Mouse (Mus musculus): Measurements from ENCODE around the gene Klrc3. TPM values are rescaled to one million over a fixed set of nuclear protein-coding genes. Genes with fewer than 3 reads are reported as not detected.
"Not testable (repeated sequence)": the region's sequence is repeated elsewhere in the genome, so short reads cannot be mapped to it uniquely, and the experiment has no call there.

The Klrc3 gene
- polyA plus RNA-seq (2015; fragmentation: Nextera tagmentation; extraction: Ambion mirVana): not detected in 2 replicates

DNA sequence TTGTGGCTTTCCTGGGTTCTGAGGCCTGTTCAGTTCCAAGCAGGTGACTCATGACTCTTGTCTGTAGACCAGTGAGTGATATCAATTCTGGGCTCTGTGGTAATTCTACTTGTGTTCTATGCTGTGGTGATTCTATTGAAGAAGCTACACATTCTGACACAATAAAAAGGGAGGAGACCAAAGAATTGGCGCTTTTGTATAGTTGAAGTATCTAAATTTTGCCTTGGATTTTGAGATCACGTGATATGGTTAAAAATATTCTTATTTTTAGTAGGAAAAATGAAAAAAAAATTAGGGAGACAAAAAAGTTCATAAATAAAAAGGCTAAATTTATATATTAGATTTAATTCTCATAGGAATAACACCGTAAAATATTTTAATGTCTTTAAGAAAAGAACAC lies at the start of gene Klrc3:
Gene Klrc3, minus strand, starts transcription at position 101 of the 400 bp plus-strand sequence.
- not testable (repeated sequence) for H3K4me2 ChIP-seq (replicated peaks); ATAC-seq

DNA sequence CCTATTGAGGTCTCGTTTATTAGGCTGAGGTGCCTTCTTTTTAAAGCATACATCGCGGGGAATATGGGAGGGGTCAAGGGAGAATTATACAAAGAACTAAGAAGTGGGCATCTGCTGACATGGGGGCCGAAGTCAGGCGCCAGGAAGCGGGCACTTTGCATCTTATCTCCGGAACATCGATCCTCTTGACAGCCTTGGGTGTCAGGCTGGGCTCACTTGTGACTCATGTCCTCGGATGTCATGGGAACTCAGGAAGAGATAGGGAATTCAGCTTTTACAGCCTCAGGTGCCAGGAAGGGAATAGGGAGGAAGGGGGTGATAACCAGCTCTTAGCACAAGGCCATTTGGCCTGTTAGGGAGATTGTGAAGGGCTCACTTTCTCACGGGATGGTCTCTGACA lies 48.3 kb upstream of the Klrc3 start:
- H3K4me3 ChIP-seq (replicated peaks); H3K4me1 ChIP-seq (replicated peaks); H3K36me3 ChIP-seq; H3K27ac ChIP-seq; H3K27me3 ChIP-seq; ATAC-seq; H3K9me3 ChIP-seq; H3K9ac ChIP-seq (replicated peaks); H3K4me2 ChIP-seq (replicated peaks): not testable (repeated sequence)
- WGBS: 88% methylated on average over 10 of the region's 10 CpGs

More for the DNA sequence above, at the start of gene Klrc3:
- 88% methylated on average over 3 of the region's 3 CpGs for WGBS
- H3K27ac ChIP-seq; H3K27me3 ChIP-seq; H3K4me3 ChIP-seq (replicated peaks); H3K36me3 ChIP-seq; H3K4me1 ChIP-seq (replicated peaks); H3K9ac ChIP-seq (replicated peaks); H3K9me3 ChIP-seq: not testable (repeated sequence)

DNA sequence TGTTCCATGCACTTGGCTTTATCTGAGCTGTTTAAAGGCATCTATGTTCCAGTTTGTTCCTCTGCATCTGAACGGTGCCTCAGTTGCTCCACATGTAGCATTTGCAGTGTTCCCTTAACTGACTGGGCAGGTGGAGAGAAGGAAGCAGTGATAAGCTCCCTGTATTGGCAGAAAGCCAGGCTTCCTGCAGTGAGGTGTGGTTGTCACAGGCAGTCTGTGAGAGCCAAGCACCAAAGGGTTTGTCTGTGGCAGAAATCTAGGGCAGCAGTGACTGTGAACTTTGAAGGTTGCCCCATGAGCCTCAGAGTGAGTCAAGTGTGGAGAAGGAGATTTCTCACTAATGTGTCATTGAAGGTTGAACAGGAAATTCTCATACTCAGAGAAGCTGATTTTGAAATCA lies 37.2 kb upstream of the Klrc3 start:
- whole genome bisulfite sequencing: 59% methylated on average over 1 of the region's 1 CpGs
- no peaks in the 10 kb centered on the region for H3K27me3 ChIP-seq
- no peaks in the 10 kb centered on the region for H3K36me3 ChIP-seq
- H3K9me3 ChIP-seq: 0 out of 2 replicates have a peak, but pooled peaks cover 2% of the 10 kb centered on the region
- H3K4me1 ChIP-seq (replicated peaks): no peaks in the 10 kb centered on the region
- ATAC-seq: no peak
- no peak overlapping the region for H3K9ac ChIP-seq (replicated peaks)
- no peak overlapping the region for H3K4me2 ChIP-seq (replicated peaks)
- H3K27ac ChIP-seq: no peak overlapping the region
- no peak overlapping the region for H3K4me3 ChIP-seq (replicated peaks)

DNA sequence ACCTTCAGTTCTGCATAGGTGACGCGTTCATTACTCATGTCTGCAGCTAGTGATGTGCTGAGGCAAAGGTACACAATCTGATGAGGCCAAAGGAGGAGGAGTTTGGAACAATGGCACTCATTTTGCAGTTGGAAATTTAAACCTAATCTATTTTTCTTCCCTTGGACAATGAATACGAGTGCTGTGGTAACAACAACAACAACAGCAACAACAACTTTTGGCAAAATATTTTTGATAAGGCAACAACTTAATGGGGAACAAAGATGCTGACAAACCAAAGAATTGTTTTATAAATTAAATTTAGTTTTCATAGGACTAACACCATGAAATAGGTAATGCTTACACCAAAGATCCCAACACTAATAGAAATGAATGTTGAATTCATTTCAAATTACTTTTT lies 35.7 kb upstream of the Klrc3 start, which contains the start of gene Klrc1:
Gene Klrc1, minus strand, starts transcription at position 101 of the 400 bp plus-strand sequence.
- WGBS: 82% methylated on average over 3 of the region's 3 CpGs
- H3K9ac ChIP-seq (replicated peaks): no peak within 1 kb of the TSS
- 0 out of 2 replicates have a peak, but pooled peaks cover 2% of the 10 kb centered on the region for H3K9me3 ChIP-seq

DNA sequence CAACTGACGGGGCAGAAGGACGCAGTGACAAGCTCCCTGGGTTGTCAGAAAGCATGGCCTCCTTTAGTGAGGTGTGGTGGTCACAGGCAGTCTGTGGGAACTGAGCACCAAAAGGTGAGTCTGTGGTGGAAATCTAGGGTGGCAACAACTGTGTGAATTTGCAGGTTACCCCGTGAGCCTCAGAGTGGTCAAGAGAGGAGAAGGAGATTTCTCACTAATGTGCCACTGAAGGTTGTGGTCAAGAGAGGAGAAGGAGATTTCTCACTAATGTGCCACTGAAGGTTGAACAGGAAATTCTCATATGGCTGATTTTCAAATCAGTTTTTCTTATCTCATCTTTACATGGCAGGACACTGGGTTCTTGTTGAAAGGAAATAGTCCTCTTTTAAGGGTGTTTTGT lies 18.2 kb upstream of the Klrc3 start:
- not testable (repeated sequence) for ATAC-seq; H3K27me3 ChIP-seq; H3K4me1 ChIP-seq (replicated peaks); H3K27ac ChIP-seq; H3K4me3 ChIP-seq (replicated peaks); H3K9me3 ChIP-seq; H3K9ac ChIP-seq (replicated peaks); H3K4me2 ChIP-seq (replicated peaks); H3K36me3 ChIP-seq
- WGBS: no CpG with 5 or more reads among the region's 3 CpGs

More for the DNA sequence above, 35.7 kb upstream of the Klrc3 start, which contains the start of gene Klrc1:
- Histone ChIP-seq H3K27ac (no peak within 1 kb of the TSS), H3K27me3 (no peaks in the 10 kb centered on the region), H3K4me2 (replicated peaks) (no peak within 1 kb of the TSS), H3K4me3 (replicated peaks) (no peak within 1 kb of the TSS), H3K36me3 (no peaks in the 10 kb centered on the region), H3K4me1 (replicated peaks) (no peaks in the 10 kb centered on the region)
- no peak for ATAC-seq

DNA sequence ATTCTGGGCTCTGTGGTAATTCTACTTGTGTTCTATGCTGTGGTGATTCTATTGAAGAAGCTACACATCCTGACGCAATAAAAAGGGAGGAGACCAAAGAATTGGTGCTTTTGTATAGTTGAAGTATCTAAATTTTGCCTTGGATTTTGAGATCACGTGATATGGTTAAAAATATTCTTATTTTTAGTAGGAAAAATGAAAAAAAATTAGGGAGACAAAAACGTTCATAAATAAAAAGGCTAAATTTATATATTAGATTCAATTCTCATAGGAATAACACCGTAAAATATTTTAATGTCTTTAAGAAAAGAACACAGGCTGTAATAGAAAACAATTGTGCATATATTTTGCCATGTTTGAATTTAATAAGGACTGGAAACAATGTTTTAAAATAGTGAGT lies 17.5 kb upstream of the Klrc3 start, which contains the start of gene Klrc2:
Gene Klrc2, minus strand, starts transcription at position 101 of the 400 bp plus-strand sequence.
- not testable (repeated sequence) for H3K4me1 ChIP-seq (replicated peaks); H3K27me3 ChIP-seq; H3K9me3 ChIP-seq; H3K4me3 ChIP-seq (replicated peaks); ATAC-seq; H3K27ac ChIP-seq; H3K9ac ChIP-seq (replicated peaks); H3K4me2 ChIP-seq (replicated peaks); H3K36me3 ChIP-seq
- WGBS: 76% methylated on average over 4 of the region's 4 CpGs

DNA sequence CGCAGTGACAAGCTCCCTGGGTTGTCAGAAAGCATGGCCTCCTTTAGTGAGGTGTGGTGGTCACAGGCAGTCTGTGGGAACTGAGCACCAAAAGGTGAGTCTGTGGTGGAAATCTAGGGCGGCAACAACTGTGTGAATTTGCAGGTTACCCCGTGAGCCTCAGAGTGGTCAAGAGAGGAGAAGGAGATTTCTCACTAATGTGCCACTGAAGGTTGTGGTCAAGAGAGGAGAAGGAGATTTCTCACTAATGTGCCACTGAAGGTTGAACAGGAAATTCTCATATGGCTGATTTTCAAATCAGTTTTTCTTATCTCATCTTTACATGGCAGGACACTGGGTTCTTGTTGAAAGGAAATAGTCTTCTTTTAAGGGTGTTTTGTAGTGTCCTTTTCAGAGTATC lies 917 bp upstream of the Klrc3 start:
- ATAC-seq; H3K36me3 ChIP-seq; H3K4me1 ChIP-seq (replicated peaks); H3K4me3 ChIP-seq (replicated peaks); H3K27me3 ChIP-seq; H3K9me3 ChIP-seq; H3K4me2 ChIP-seq (replicated peaks); H3K27ac ChIP-seq; H3K9ac ChIP-seq (replicated peaks): not testable (repeated sequence)
- WGBS: no CpG with 5 or more reads among the region's 3 CpGs

DNA sequence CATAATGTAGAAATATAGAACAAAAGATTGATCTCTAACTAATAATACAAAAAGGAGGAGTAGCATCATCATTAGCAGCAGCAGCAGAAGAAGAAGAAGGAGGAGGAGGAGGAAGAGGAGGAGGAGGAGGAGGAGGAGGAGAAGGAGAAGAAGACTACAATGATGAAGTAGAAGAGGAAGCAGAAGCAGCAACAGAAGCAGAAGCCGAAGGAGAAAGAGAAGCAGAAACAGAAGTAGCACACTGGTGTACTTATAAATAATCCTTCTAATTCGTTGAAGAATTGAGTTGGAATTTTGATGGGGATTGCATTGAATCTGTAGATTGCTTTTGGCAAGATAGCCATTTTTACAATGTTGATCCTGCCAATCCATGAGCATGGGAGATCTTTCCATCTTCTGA lies 12.1 kb downstream of the Klrc3 start:
- H3K4me3 ChIP-seq (replicated peaks); H3K4me1 ChIP-seq (replicated peaks); H3K9me3 ChIP-seq; ATAC-seq; H3K4me2 ChIP-seq (replicated peaks); H3K27me3 ChIP-seq; H3K9ac ChIP-seq (replicated peaks); H3K36me3 ChIP-seq; H3K27ac ChIP-seq: not testable (repeated sequence)
- 89% methylated on average over 2 of the region's 2 CpGs for WGBS

DNA sequence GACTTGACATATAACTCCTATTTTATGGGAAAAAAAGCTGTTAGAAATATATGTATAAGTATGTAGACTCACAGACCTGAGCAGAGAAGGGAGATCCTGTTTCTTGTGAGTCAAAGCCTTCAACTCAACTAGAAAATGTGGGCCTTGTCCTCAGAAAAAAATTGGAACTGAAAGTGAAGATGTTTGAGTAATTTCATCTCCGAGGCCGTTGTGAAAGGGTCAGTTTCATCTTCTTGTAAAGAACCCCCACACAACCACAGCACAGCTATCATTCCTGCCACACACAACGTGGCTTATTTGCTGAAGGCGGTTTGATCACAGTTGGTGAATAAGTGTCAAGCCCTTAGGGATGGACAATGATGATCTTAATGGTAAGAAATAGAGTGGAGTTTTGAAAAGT lies 19.4 kb downstream of the Klrc3 start, which contains the start of gene Klrk1:
Gene Klrk1, minus strand, starts transcription at position 130 of the 400 bp plus-strand sequence.
- Histone ChIP-seq H3K9me3 (no peaks in the 10 kb centered on the region), H3K27ac (no peak within 1 kb of the TSS), H3K9ac (replicated peaks) (no peak within 1 kb of the TSS), H3K4me1 (replicated peaks) (no peaks in the 10 kb centered on the region), H3K27me3 (no peaks in the 10 kb centered on the region), H3K4me2 (replicated peaks) (no peak within 1 kb of the TSS), H3K36me3 (no peaks in the 10 kb centered on the region), H3K4me3 (replicated peaks) (no peak within 1 kb of the TSS)
- no peak for ATAC-seq
- 85% methylated on average over 4 of the region's 4 CpGs for WGBS

DNA sequence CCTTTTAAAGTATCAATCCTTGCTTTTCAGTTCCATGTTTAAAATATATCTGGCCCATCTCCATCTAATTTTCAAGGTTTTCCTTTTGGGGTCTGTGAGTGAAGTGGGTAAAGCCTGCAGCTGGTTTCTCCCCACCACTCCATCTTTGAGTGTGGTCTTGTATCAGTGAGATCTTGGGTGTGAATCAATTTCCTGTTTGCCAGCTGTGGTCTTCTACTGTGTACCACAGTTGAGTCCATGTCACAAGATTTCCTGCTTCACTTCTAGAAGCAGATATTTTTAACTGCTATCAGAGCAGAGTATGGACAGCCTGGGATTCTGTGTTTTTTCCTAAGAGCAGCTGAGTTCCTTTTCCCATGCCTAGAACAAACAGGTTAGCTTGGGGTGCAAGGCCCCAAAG lies 34.8 kb downstream of the Klrc3 start:
- H3K4me2 ChIP-seq (replicated peaks): no peak overlapping the region
- no peaks in the 10 kb centered on the region for H3K4me1 ChIP-seq (replicated peaks)
- H3K27me3 ChIP-seq: no peaks in the 10 kb centered on the region
- H3K36me3 ChIP-seq: no peaks in the 10 kb centered on the region
- H3K9me3 ChIP-seq: no peaks in the 10 kb centered on the region
- no peak overlapping the region for H3K27ac ChIP-seq
- H3K4me3 ChIP-seq (replicated peaks): no peak overlapping the region
- ATAC-seq: no peak
- H3K9ac ChIP-seq (replicated peaks): no peak overlapping the region

DNA sequence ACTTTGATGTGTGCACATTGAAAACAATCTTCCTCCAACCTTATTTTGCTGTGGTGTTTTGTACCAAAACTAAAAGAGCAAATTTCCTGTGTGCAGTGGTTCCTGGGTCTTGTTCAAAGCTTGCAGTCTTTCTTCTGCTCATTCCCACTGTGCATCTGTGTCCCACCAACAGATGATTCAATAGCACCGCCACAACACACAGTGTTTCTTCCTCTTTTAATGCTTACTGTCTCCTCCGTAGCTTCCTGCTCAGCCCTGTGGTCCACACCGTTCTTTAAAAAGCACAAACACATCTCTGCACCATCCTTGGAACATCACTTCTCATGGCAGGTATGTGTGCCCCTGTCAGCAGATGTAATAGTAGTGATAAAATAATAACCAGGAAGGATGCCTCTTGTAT lies 51.6 kb downstream of the Klrc3 start, which contains the start of gene Klrd1:
Gene Klrd1, plus strand, starts transcription at position 275 of the 400 bp plus-strand sequence.
- no peak for ATAC-seq
- no peaks in the 10 kb centered on the region for H3K4me1 ChIP-seq (replicated peaks)
- no peak within 1 kb of the TSS for H3K4me2 ChIP-seq (replicated peaks)
- no peak within 1 kb of the TSS for H3K4me3 ChIP-seq (replicated peaks)
- no peak within 1 kb of the TSS for H3K27ac ChIP-seq
- H3K9me3 ChIP-seq: no peaks in the 10 kb centered on the region
- H3K36me3 ChIP-seq: no peaks in the 10 kb centered on the region
- 83% methylated on average over 3 of the region's 3 CpGs for WGBS
- H3K27me3 ChIP-seq: no peaks in the 10 kb centered on the region
- H3K9ac ChIP-seq (replicated peaks): no peak within 1 kb of the TSS

All from midbrain, embryonic 13.5 days (tissue).